Mouse (Mus musculus) brown adipose tissue, adult 24 weeks (tissue): Measurements from ENCODE around the gene Cit. TPM values are rescaled to one million over a fixed set of nuclear protein-coding genes. Genes with fewer than 3 reads are reported as not detected.

Experiments used
- H3K27ac ChIP-seq: fragments of 200-500 bp; replicated peaks from 2 replicates; pipeline ENCODE4 v1.5.1; 2012; ENCODE audit warnings: low read depth, mild to moderate bottlenecking, low read length
- H3K4me1 ChIP-seq: fragments of 200-500 bp; 2 replicates; pipeline ENCODE4 v1.6.1; 2012; ENCODE audit warnings: low read length, mixed read lengths; ENCODE audit not compliant: control insufficient read depth, insufficient read depth, insufficient read length
- H3K4me3 ChIP-seq: fragments of 200-500 bp; 2 replicates; pipeline ENCODE4 v1.5.1; 2012; ENCODE audit warnings: low read depth, mild to moderate bottlenecking, low read length, moderate library complexity; ENCODE audit not compliant: insufficient read depth
- polyA plus RNA-seq: library from polyadenylated mRNA; stranded (reverse); fragments of >200 nt; gene quantifications from 2 replicates; pipeline ENCODE4 v1.2.4, GENCODE M21; 2012; ENCODE audit not compliant: missing spikeins, insufficient read depth, insufficient read length

The Cit gene
- polyA plus RNA-seq, 1 experiment: 0.12 TPM

DNA sequence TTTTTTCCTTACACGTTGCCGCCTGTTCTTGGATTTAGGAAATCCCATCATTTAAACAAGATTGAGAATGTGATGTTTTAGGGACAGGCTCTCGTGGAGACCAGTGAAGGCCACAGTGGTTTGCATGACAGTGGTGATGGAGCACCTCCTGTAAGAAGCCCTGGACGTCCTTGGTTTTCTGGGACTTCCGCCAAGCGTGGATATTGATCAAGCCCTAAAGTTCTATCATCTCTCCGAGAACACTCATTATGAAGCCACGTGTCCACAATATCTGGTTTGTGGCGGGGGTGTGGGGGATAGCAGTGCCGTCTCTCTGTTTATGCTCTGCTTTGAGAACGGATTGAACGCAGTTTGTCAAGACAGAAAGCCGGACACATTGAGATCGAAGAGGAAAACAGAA lies 109.5 kb downstream of the Cit start:
- H3K4me1 ChIP-seq: no peaks in the 10 kb centered on the region
- H3K4me3 ChIP-seq: no peak overlapping the region

DNA sequence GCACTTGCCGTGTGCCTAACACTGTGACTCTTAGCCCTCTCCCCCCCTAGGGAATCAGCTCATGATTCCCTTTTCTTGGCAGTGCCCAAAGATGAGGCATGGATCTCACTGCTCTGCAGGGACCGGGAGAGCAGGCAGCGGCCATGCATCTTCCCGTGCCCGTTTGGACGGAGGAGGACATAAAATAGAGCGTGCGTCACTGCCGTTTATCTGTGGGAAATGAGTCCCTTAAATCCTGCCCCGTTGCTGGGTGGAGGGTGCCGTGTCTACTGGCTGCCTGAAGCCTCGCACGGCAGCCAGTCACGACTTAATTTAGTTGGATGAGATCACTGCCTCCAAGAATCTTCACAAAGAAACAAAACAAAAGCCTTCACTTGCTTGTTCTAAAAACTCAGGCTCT lies 110.1 kb downstream of the Cit start:
- H3K27ac ChIP-seq: no peak overlapping the region
- H3K4me1 ChIP-seq: no peaks in the 10 kb centered on the region
- H3K4me3 ChIP-seq: no peak overlapping the region

More for the DNA sequence above, 109.5 kb downstream of the Cit start:
- no peak overlapping the region for H3K27ac ChIP-seq

DNA sequence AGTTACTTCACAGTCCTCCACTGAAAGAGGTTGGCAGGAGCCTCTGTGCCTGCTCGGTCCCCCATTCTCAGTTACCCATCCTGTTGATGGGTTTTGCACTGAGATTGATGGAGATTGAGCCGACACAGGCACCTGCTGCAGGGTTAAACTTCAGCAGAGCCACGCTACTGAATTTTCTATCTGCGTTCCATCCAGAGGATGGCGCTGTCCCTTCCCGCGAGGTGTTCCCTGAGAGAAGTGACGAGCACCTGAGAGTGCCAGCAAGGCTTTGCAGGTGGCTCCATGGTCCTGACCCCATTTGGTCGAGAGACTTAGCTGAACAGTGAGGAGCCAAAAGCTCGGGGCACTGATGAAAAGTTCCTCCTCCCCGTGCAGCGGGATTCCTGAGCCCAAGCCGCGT lies 111.0 kb downstream of the Cit start:
- H3K4me1 ChIP-seq: no peaks in the 10 kb centered on the region
- H3K27ac ChIP-seq: no peak overlapping the region

DNA sequence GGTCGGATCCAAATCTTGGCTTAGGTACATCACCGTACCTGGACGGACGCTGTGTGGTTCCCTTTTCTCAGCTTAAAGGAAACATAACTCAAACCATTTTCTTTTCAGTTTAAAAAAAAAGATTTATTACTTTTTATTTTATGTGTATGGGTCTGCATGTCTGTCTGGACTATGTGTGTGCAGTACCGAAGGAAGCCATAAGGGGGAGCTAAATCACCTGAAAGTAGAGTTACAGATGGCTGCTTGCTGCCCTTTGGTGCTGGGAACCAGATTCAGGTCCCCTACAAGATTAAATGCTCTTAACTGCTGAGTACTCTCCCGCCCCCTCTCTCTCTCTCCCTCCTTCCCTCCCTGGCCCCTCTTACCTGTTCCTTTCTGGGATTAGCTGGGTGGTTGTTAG lies 112.1 kb downstream of the Cit start:
- Histone ChIP-seq H3K27ac (no peak overlapping the region), H3K4me3 (no peak overlapping the region), H3K4me1 (no peaks in the 10 kb centered on the region)

More for the DNA sequence above, 111.0 kb downstream of the Cit start:
- no peak overlapping the region for H3K4me3 ChIP-seq

DNA sequence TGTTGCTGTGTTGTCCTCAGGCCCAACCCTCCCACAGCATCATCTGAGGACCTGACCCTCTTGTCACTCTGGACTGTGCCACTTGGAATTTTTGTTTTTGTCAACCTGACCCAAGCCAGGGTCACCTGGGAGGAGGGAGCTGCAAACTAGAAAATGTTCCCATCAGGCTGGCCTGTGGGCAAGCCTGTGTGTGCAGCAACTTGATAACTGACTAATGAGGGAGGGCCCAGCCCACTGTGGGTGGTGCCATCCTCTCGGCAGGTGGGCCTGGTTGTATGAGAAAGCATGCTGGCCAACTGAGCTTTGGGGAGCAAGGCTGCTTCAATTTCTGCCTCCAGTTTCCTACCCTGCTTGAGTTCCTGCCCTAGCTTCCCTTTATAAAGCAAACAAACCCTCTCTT lies 113.3 kb downstream of the Cit start:
- H3K27ac ChIP-seq: no peak overlapping the region
- H3K4me1 ChIP-seq: no peaks in the 10 kb centered on the region
- no peak overlapping the region for H3K4me3 ChIP-seq

DNA sequence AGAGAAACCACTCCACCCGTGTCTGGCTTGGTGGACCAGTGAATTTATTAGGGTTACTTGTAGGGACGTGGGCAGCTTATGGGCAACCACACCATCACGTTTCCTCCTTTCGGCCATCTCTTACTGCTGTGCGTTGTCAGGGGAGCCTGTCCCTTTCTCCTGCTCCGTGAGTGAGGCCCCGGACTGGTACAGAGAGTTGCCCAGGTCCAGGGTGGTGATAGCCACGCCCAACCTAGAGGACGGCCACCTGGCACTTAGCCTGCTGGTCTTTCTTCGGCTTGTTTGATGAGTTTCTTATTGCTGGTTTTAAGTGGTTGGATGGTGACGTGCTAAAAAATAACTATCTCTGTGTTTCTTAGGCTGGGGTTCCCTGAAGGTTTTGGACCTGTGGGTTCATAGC lies 113.7 kb downstream of the Cit start:
- no peak overlapping the region for H3K27ac ChIP-seq
- H3K4me3 ChIP-seq: no peak overlapping the region
- H3K4me1 ChIP-seq: no peaks in the 10 kb centered on the region

DNA sequence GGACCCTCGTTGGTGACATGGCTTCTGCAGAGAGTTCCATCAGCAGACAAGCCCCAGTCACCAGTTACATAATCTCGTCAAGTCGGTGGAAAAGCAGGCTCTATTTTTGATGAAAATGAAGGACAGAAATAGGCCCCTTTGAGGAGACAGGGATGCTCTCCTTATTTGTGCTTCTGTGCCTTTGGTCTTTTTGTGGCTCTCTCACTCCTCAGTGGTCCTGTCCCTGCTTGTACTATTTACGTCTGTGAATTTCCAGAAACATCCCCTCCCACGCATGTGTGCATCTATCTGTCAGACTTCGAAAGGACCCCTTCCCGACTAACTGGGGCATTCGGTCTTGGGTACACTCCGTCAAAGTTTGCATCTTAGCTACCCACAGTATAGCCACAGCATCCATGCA lies 116.7 kb downstream of the Cit start:
- H3K27ac ChIP-seq: no peak overlapping the region
- H3K4me1 ChIP-seq: no peaks in the 10 kb centered on the region
- H3K4me3 ChIP-seq: no peak overlapping the region

DNA sequence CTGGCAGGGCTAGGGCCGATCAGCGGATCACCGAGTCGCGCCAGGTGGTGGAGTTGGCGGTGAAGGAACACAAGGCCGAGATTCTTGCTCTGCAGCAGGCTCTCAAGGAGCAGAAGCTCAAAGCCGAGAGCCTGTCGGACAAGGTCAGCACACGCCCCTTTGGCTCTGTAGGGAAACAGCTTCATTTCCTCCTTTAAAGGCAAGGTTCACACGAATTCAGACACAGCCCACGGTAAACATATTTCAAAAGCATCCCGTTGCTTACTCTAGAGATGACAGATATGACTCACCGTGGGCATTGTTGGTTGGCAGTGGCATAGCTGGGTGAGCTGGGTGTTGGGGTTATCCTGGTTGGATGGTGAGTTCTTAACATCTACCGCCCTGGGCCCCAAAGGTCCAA lies 126.2 kb downstream of the Cit start:
- no peak overlapping the region for H3K4me3 ChIP-seq
- H3K4me1 ChIP-seq: no peaks in the 10 kb centered on the region
- H3K27ac ChIP-seq: no peak overlapping the region

DNA sequence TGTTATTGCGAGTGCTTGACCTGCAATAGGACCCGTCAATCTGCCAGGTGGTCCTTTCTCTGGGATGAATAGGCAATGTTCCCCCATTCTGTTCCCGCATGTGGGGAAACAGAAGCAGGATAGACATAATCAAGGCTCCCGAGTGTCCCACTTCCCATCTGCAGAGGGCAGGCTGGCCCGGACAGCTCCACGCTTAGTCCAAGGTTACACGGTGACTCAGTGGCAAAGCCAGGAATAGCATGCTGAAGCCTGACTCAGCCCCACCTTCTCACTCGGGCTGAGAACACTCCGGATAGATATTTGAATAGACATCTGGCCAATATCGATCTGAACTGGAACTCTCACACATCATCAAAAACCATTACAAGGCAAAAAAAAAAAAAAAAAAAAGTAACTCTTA lies 130.6 kb downstream of the Cit start:
- Histone ChIP-seq H3K4me3 (no peak overlapping the region), H3K27ac (no peak overlapping the region), H3K4me1 (peaks cover 20% of the 10 kb centered on the region)

DNA sequence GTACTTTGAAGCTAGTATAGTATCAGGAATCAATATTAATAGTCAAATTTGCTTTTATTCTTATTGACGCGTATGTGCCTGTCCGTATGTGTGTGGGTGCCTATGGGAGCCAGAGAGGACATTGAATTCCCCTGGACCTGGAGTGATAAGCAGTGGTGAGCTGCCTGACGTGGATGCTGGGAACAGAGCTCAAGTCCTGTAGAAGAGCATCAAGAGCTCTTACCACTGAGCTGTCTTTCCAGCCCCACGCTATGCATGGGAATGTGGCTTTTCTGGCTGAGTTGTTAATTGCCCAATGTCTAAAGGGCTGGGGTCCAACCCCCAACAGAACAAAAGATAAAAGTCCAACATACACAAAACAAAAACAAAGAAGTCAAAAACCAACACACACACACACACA lies 131.4 kb downstream of the Cit start:
- Histone ChIP-seq H3K4me3 (no peak overlapping the region), H3K27ac (no peak overlapping the region), H3K4me1 (peaks cover 20% of the 10 kb centered on the region)

DNA sequence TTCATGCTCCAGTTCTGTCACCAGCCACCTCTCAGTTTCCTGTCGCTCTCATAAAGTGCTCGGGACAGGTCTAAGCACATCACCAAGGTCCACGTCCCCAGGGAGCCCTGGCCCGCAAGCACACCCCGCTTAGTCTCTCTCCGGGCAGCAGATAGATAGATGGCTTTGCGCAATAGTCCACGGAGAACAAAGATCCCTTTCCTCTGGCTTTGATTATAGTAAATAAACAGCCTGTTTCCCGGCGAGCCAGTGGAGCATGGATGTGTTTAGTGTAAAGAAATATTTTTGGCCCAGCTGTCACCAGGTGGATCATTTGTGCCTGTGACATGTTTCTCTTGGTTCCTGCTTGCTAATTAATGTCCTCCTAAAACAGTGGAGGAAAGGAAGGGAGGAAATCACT lies 132.2 kb downstream of the Cit start:
- H3K4me3 ChIP-seq: peak overlapping the region; percentile 9; the same call in 1 of the 2 replicates
- H3K4me1 ChIP-seq: peaks cover 20% of the 10 kb centered on the region
- peak overlapping the region; percentile 65 for H3K27ac ChIP-seq

DNA sequence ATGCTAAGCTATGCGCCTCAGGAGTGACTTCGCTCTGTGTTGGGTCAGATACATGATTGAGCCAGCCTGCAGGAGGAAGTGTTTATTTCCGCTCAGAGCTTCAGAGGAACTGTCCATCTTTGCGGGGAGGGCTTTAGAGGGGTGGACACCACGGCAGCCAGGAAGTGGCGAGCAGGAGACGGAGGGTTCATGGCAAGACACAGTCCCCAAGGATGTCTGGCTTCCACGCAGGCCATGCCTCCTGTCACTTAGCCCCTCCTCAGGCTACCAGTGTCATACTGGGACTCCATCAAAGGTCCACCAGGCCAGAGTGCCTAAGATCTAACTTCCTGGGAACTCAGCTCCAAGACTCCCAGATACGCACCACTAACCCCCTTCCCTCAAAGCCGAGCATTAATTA lies 132.7 kb downstream of the Cit start:
- peak overlapping the region; percentile 9; the same call in 1 of the 2 replicates for H3K4me3 ChIP-seq
- peak overlapping the region; percentile 65 for H3K27ac ChIP-seq
- peaks cover 20% of the 10 kb centered on the region for H3K4me1 ChIP-seq

DNA sequence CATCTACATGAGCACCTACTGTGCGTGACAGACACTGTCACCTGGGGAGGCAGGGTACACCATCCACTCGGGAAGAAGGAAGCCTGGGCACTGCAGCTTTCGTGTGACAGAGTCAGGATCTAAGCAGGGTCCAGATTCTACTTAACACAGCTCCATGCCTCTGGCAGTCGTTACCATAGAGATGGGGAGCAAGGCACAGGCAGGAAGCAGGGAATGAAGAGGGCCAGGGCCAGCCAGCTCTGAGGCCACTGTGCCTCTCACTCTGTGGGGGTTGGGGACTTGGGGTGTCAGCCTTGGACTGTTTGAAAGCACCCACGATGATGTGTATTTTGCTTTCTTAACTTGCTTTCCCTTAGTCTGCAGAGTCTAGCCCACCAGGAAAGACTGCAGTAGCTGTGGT lies 133.2 kb downstream of the Cit start:
- peak overlapping the region; percentile 65 for H3K27ac ChIP-seq
- peaks cover 25% of the 10 kb centered on the region for H3K4me1 ChIP-seq

DNA sequence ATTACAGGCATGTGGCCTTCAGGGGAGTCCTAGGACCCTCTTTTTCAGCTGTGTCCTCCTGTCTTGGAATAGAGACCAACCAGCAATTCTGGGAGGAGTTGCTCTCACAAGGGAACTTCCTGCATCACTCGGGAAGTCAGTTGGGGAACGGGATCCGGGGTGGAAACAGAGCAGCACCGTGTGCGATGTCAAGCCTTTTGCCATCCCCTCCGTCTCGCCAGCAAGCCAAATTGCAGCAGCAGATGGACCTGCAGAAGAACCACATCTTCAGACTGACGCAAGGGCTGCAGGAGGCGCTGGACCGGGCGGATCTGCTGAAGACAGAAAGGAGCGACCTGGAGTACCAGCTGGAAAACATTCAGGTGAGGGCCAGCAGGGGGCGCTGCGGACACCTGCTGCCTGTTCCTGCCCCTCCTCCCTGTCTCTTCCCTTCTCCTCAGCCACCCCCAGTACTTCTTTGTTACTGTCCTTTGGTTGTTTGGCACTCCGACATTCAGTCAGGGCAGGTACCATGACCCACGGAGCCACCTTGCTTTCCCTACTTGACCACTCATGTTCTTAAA lies 134.1 kb downstream of the Cit start:
- peaks cover 25% of the 10 kb centered on the region for H3K4me1 ChIP-seq
- peak overlapping the region; percentile 44; the same call in 1 of the 2 replicates for H3K27ac ChIP-seq
- peak overlapping the region; percentile 6; the same call in 1 of the 2 replicates for H3K4me3 ChIP-seq

More for the DNA sequence above, 133.2 kb downstream of the Cit start:
- no peak overlapping the region for H3K4me3 ChIP-seq

DNA sequence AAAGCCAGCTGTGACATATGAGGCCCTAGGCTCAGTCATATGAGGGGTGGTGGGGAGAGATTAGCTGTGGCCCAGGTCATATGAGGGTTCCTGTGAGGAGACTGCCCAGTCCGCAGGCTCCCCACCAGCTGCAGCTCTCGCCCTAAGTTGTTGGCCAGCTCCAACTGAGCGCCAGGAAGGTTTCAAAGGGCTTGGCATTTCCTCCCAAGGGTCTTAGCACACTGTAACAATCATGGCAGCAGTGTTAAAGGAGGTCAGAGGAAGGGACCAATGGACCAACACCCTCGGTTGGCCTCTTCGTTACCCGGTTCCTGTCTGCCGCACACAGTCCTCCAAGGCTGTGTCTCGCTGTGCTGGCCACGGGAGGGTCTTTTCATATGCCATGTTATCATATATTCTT lies 135.5 kb downstream of the Cit start:
- Histone ChIP-seq H3K4me3 (no peak overlapping the region), H3K4me1 (peaks cover 25% of the 10 kb centered on the region), H3K27ac (peak overlapping the region; percentile 63)

DNA sequence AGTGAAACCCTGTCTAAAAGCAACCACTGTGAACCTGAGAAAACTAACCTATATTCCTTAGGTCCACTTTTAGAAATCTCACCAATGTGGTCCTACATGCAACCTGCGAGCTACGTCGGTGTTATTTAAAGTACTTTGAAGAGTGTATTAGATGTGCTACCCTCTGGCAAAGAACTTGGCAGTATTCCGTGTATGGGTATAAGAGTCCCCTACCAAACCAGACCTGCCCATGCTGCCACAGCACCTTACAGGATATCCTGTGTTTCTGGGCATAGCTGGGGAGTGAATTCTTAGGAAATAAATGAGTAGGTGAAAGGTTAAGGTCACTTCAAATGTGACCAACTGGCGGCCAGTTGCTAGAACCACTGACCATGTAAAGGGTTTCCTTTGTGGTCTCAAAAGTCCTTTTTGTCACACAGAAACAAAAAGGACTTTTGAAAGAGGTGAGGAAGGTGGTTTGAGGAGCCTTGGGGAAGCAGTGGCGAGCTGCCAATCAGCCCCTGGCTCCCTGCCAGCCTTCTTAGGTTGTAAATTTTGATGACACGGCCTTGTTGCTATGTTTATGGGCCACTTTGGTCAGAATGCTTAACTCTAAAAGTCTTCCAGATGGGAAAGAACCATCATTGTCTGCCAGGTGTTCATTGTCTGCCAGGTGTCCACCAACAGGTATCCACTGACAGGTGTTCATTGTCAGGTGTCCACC lies 137.7 kb downstream of the Cit start:
- no peak overlapping the region for H3K4me3 ChIP-seq
- peaks cover 19% of the 10 kb centered on the region for H3K4me1 ChIP-seq
- peak overlapping the region; percentile 33; the same call in 1 of the 2 replicates for H3K27ac ChIP-seq
